Mouse (Mus musculus): ENCODE results near the gene Cmss1. TPM values are rescaled to one million over a fixed set of nuclear protein-coding genes. Genes with fewer than 3 reads are reported as not detected.
A peak's percentile ranks its signal among the peaks of the same experiment; 100 is the strongest.

The Cmss1 gene
- polyA plus RNA-seq, 1 experiment from 2014 or later: 26.5 TPM

DNA sequence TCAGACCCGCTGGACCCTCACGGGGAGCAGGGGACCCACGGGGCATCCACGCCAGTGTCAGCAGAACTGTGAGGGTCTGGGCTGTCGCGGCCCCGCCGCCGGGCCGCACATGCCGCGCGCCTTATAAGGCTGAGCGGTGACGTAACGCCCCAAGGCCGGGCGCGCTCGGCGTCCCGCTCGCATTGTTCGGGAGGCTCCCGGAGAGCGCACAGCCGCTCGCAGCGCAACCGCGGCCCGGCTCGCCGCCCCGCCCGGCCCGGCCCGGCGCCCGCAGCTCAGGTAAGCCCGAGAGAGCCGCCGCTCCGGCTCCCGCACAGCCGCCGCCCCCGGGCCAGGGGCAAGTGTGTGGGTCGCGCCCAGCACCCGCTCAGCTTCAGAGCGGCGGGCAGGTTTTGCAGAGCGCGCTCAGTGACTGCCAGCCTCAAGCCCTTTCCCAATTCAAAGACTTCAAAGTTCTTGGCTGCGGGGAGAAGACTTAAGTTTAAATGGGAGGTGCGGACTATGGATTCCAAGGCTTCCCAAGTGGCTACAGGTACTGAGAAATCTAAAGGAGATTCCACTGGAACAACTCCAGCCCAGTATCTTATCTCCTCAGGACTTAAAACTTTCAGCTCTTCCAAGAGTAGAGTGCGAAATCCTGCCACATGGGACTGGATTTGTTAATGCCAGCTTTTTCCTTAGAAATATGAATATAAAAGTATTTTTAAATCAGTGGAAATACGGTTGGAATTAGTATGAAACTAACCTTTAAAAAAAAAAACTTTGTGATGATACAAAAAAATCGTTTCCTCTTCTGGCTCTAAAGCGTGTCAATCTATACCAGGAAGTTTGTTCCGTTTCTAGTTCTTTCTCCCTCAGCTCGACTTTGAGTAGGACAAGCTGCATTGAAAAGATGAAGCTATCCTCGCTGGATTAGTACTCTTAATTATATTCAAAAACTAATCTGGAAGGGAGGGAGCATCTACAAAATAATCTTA is 57.3 kb downstream of the Cmss1 start:
- DNase-seq (ENCODE audit: low spot score) (peak; percentile 85), ATAC-seq (ENCODE audit: low FRiP score, low TSS enrichment) (peak; percentile 96)
- H3K36me3 ChIP-seq (ENCODE audit: control insufficient read depth, insufficient read depth, low read length): no peaks in the 10 kb centered on the region
- peak overlapping the region; percentile 99 for H3K9ac ChIP-seq (ENCODE audit: low read length)
- peak overlapping the region; percentile 79 for H3K4me2 ChIP-seq (replicated peaks; ENCODE audit: low read depth)
- H3K4me1 ChIP-seq (replicated peaks; ENCODE audit: control insufficient read depth, insufficient read depth): peaks cover 2% of the 10 kb centered on the region; the same call in 1 of the 2 replicates
- H3K27ac ChIP-seq (replicated peaks): peak overlapping the region; percentile 97
- no peaks in the 10 kb centered on the region for H3K27me3 ChIP-seq (ENCODE audit: control insufficient read depth, insufficient read depth, low read length)
- no peaks in the 10 kb centered on the region for H3K9me3 ChIP-seq (ENCODE audit: control insufficient read depth, low read length)
- TF ChIP-seq CTCF (IDR thresholded peaks at IDR 0.05; ENCODE audit: low read depth) (no peak), EP300 (optimal IDR thresholded peaks at IDR 0.05) (no peak)
- WGBS: 1% methylated on average over 64 of the region's 64 CpGs
- peak overlapping the region; percentile 86 for H3K4me3 ChIP-seq (ENCODE audit: low read depth, low read length)

GRCm38 (mm10) chr16:57548608-57549007 is 58.1 kb downstream of the Cmss1 start:
- TF ChIP-seq EP300 (optimal IDR thresholded peaks at IDR 0.05): no peak
- TF ChIP-seq CTCF (IDR thresholded peaks at IDR 0.05; ENCODE audit: low read depth): no peak
- 46% methylated on average over 2 of the region's 2 CpGs for WGBS
- Histone ChIP-seq H3K4me3 (ENCODE audit: low read depth, low read length) (peak overlapping the region; percentile 86), H3K27ac (replicated peaks) (peak overlapping the region; percentile 97), H3K27me3 (ENCODE audit: control insufficient read depth, insufficient read depth, low read length) (no peaks in the 10 kb centered on the region), H3K9ac (ENCODE audit: low read length) (peak overlapping the region; percentile 99), H3K4me2 (replicated peaks; ENCODE audit: low read depth) (peak overlapping the region; percentile 79), H3K4me1 (replicated peaks; ENCODE audit: control insufficient read depth, insufficient read depth) (peaks cover 2% of the 10 kb centered on the region; the same call in 1 of the 2 replicates), H3K9me3 (ENCODE audit: control insufficient read depth, low read length) (no peaks in the 10 kb centered on the region), H3K36me3 (ENCODE audit: control insufficient read depth, insufficient read depth, low read length) (no peaks in the 10 kb centered on the region)
- DNase-seq (ENCODE audit: low spot score) (no peak), ATAC-seq (ENCODE audit: low FRiP score, low TSS enrichment) (no peak)

DNA sequence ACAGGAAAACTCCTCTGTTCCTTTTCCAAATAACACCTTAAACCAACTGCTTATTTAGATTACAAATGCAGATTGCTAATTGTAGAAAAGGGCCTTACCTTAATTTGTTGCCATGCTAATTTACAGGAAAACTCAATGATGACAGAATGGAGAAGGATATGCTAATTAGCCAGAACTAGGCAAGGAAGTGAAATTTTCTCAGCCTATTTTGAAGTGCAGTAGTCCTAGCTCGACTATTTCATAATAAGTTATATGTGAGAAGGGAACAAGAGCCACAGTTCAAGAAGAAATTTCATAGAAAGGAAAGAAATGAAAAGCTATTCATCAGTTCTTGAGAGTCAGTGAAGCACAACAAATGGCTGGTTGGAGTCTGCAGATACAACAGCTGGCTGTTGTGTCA is 60.3 kb downstream of the Cmss1 start:
- Histone ChIP-seq H3K27me3 (ENCODE audit: control insufficient read depth, insufficient read depth, low read length) (no peaks in the 10 kb centered on the region), H3K9me3 (ENCODE audit: control insufficient read depth, low read length) (no peaks in the 10 kb centered on the region), H3K36me3 (ENCODE audit: control insufficient read depth, insufficient read depth, low read length) (no peaks in the 10 kb centered on the region), H3K9ac (ENCODE audit: low read length) (no peak overlapping the region), H3K4me2 (replicated peaks; ENCODE audit: low read depth) (no peak overlapping the region), H3K4me1 (replicated peaks; ENCODE audit: control insufficient read depth, insufficient read depth) (no peaks in the 10 kb centered on the region), H3K4me3 (ENCODE audit: low read depth, low read length) (no peak overlapping the region), H3K27ac (replicated peaks) (no peak overlapping the region)
- WGBS: 66% methylated on average over 1 of the region's 1 CpGs
- TF ChIP-seq CTCF (IDR thresholded peaks at IDR 0.05; ENCODE audit: low read depth) (no peak), EP300 (optimal IDR thresholded peaks at IDR 0.05) (no peak)
- DNase-seq (ENCODE audit: low spot score): no peak
- no peak for ATAC-seq (ENCODE audit: low FRiP score, low TSS enrichment)

DNA sequence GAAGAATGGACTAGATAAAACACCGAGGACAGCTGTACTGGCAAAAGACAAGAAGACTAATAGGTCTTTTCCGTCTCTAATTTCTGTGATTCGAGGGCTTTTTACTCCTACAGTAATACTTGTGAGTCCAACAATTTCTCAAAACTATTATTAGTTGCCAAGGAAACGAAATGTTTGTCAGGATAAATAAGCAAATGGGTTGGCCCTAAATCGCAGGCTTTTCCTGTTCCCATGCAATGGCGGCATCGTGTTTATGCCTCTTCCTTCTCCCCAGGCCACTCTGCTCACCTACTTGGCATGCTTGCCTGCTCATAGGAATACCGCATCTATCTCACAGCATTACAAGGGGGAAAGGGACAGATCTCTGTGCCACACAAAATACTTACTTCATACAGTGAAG is 62.2 kb downstream of the Cmss1 start:
- TF ChIP-seq EP300 (optimal IDR thresholded peaks at IDR 0.05) (no peak), CTCF (IDR thresholded peaks at IDR 0.05; ENCODE audit: low read depth) (no peak)
- 37% methylated on average over 8 of the region's 8 CpGs for WGBS
- Histone ChIP-seq H3K4me1 (replicated peaks; ENCODE audit: control insufficient read depth, insufficient read depth) (no peaks in the 10 kb centered on the region), H3K9ac (ENCODE audit: low read length) (no peak overlapping the region), H3K36me3 (ENCODE audit: control insufficient read depth, insufficient read depth, low read length) (no peaks in the 10 kb centered on the region), H3K9me3 (ENCODE audit: control insufficient read depth, low read length) (no peaks in the 10 kb centered on the region), H3K4me2 (replicated peaks; ENCODE audit: low read depth) (no peak overlapping the region), H3K27ac (replicated peaks) (peak overlapping the region; percentile 26; the same call in 1 of the 2 replicates), H3K4me3 (ENCODE audit: low read depth, low read length) (no peak overlapping the region), H3K27me3 (ENCODE audit: control insufficient read depth, insufficient read depth, low read length) (no peaks in the 10 kb centered on the region)
- ATAC-seq (ENCODE audit: low FRiP score, low TSS enrichment) (no peak; the same call in 1 of the 2 replicates), DNase-seq (ENCODE audit: low spot score) (no peak)

DNA sequence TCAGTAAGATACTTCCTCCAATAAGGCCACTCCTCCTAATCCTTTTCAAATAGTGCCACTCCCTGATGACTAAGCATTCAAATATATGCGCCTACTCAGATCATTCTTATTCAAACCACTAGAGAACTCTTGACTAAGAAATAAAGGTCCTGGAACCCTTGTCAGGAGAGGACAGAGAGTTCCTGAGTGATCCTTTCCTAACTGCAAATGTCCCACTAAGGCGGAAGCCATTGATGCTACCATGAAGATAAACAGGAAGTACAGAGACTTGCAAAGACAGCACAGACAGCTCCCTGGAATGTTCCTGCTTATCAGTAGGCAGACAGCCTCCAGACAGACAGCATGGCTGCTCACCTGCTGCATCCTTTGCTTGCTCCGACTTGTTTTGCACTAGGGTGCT is 63.4 kb downstream of the Cmss1 start:
- DNase-seq (ENCODE audit: low spot score) (no peak), ATAC-seq (ENCODE audit: low FRiP score, low TSS enrichment) (no peak)
- Histone ChIP-seq H3K9me3 (ENCODE audit: control insufficient read depth, low read length) (no peaks in the 10 kb centered on the region), H3K27me3 (ENCODE audit: control insufficient read depth, insufficient read depth, low read length) (no peaks in the 10 kb centered on the region), H3K36me3 (ENCODE audit: control insufficient read depth, insufficient read depth, low read length) (no peaks in the 10 kb centered on the region), H3K4me3 (ENCODE audit: low read depth, low read length) (no peak overlapping the region), H3K4me1 (replicated peaks; ENCODE audit: control insufficient read depth, insufficient read depth) (no peaks in the 10 kb centered on the region), H3K27ac (replicated peaks) (no peak overlapping the region), H3K9ac (ENCODE audit: low read length) (no peak overlapping the region), H3K4me2 (replicated peaks; ENCODE audit: low read depth) (no peak overlapping the region)
- TF ChIP-seq EP300 (optimal IDR thresholded peaks at IDR 0.05) (no peak), CTCF (IDR thresholded peaks at IDR 0.05; ENCODE audit: low read depth) (no peak)
- 79% methylated on average over 3 of the region's 3 CpGs for WGBS

GRCm38 (mm10) chr16:57536511-57536910 is 70.2 kb downstream of the Cmss1 start:
- Histone ChIP-seq H3K36me3 (ENCODE audit: control insufficient read depth, insufficient read depth, low read length) (no peaks in the 10 kb centered on the region), H3K9me3 (ENCODE audit: control insufficient read depth, low read length) (no peaks in the 10 kb centered on the region), H3K27me3 (ENCODE audit: control insufficient read depth, insufficient read depth, low read length) (no peaks in the 10 kb centered on the region), H3K9ac (ENCODE audit: low read length) (no peak overlapping the region), H3K4me2 (replicated peaks; ENCODE audit: low read depth) (no peak overlapping the region), H3K27ac (replicated peaks) (no peak overlapping the region), H3K4me1 (replicated peaks; ENCODE audit: control insufficient read depth, insufficient read depth) (no peaks in the 10 kb centered on the region; the same call in 1 of the 2 replicates), H3K4me3 (ENCODE audit: low read depth, low read length) (no peak overlapping the region)
- no peak for DNase-seq (ENCODE audit: low spot score)
- ATAC-seq (ENCODE audit: low FRiP score, low TSS enrichment): no peak
- WGBS: 72% methylated on average over 7 of the region's 7 CpGs
- TF ChIP-seq CTCF (IDR thresholded peaks at IDR 0.05; ENCODE audit: low read depth) (no peak), EP300 (optimal IDR thresholded peaks at IDR 0.05) (no peak)

Measured in stomach, postnatal 0 days (tissue).